Mouse (Mus musculus) brain, adult 10 weeks (tissue): Measurements from ENCODE around the gene Mrpl48. TPM values are rescaled to one million over a fixed set of nuclear protein-coding genes. Genes with fewer than 3 reads are reported as not detected.

Experiments
- polyA plus RNA-seq: library from polyadenylated mRNA; stranded (reverse); fragments of 350-450 nt; fragmentation: Illumina TruSeq; extraction: RNeasy Lipid Tissue Mini Kit (QIAGEN cat#74804); gene quantifications from one replicate; pipeline ENCODE4 v1.2.3, GENCODE M21; 2015; ENCODE audit warnings: low read depth, low replicate concordance

The Mrpl48 gene
- 129 TPM for polyA plus RNA-seq

GRCm38 (mm10) chr7:100608130-100608741 is at the start of gene Mrpl48:
Gene Mrpl48 (minus strand): TSS chr7:100608301.

GRCm38 (mm10) chr7:100607214-100608129 is 629 bp downstream of the Mrpl48 start, which contains the start of gene Rab6a:
Gene Rab6a (plus strand): TSS chr7:100607410.

GRCm38 (mm10) chr7:100536804-100537518 is 71.1 kb downstream of the Mrpl48 start, which contains the start of gene Coa4:
Gene Coa4 (plus strand): TSS chr7:100537071.

GRCm38 (mm10) chr7:100514573-100514972 is 93.5 kb downstream of the Mrpl48 start, which contains the start of gene Dnajb13:
Gene Dnajb13 (minus strand): TSS chr7:100514960.

Other genes starting within 250 kb of the Mrpl48 start
- 20.0 TPM for gene C2cd3, start 236.1 kb downstream of the Mrpl48 start, polyA plus RNA-seq
- 185 TPM for gene Ppme1, start 236.0 kb downstream of the Mrpl48 start, polyA plus RNA-seq
- 4.0 TPM for gene Ucp3, start 135.3 kb downstream of the Mrpl48 start, polyA plus RNA-seq
- gene Ucp2, start 115.0 kb downstream of the Mrpl48 start, polyA plus RNA-seq = 30.0 TPM
- gene Dnajb13, start 93.3 kb downstream of the Mrpl48 start, polyA plus RNA-seq = 0.82 TPM
- 14.2 TPM for gene Coa4, start 71.2 kb downstream of the Mrpl48 start, polyA plus RNA-seq
- gene Rab6a, start 891 bp downstream of the Mrpl48 start, polyA plus RNA-seq = 497 TPM
- gene Plekhb1, start 54.1 kb upstream of the Mrpl48 start, polyA plus RNA-seq = 559 TPM
- gene Fam168a, start 98.3 kb upstream of the Mrpl48 start, polyA plus RNA-seq = 121 TPM